Mouse (Mus musculus): ENCODE data around the gene Ndrg3. TPM values are rescaled to one million over a fixed set of nuclear protein-coding genes. Genes with fewer than 3 reads are reported as not detected.
"Not testable (repeated sequence)": the region's sequence is repeated elsewhere in the genome, so short reads cannot be mapped to it uniquely, and the experiment has no call there.

The Ndrg3 gene
- polyA plus RNA-seq, 1 experiment from 2014 or later, result 44.1 TPM

DNA sequence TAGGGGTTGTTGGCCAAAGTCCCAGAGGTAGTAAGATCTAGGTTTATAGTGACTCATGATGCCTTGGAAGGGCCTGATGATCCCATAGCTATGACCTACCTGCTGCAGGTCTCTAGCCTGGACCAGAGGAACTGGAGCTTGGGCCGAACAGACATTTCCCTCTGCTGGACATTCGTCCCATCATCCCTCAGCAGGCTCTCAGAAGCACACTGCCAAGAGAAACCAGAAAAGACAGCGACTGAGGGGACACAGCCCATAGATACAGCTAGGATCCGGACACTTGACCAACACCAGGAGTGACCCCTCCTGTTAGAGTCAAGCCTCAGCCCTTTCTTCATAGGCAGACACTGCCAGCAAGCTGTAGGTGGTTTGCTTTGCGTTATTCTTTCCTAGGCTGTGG is 68.8 kb downstream of the Ndrg3 start:
- 83% methylated on average over 5 of the region's 5 CpGs for WGBS
- Histone ChIP-seq H3K9ac (ENCODE audit: low read depth, low read length) (no peak overlapping the region), H3K4me3 (ENCODE audit: low read length) (no peak overlapping the region), H3K27me3 (ENCODE audit: control insufficient read depth, insufficient read depth, low read length) (no peaks in the 10 kb centered on the region), H3K36me3 (ENCODE audit: control insufficient read depth, insufficient read depth, low read length) (no peaks in the 10 kb centered on the region), H3K4me2 (replicated peaks; ENCODE audit: low read depth, low read length) (no peak overlapping the region), H3K4me1 (ENCODE audit: control insufficient read depth, insufficient read depth, low read length) (no peaks in the 10 kb centered on the region), H3K9me3 (ENCODE audit: control insufficient read depth, low read length) (no peaks in the 10 kb centered on the region), H3K27ac (ENCODE audit: low read depth, low read length) (no peak overlapping the region)
- no peak for ATAC-seq (ENCODE audit: low FRiP score, low TSS enrichment)

DNA sequence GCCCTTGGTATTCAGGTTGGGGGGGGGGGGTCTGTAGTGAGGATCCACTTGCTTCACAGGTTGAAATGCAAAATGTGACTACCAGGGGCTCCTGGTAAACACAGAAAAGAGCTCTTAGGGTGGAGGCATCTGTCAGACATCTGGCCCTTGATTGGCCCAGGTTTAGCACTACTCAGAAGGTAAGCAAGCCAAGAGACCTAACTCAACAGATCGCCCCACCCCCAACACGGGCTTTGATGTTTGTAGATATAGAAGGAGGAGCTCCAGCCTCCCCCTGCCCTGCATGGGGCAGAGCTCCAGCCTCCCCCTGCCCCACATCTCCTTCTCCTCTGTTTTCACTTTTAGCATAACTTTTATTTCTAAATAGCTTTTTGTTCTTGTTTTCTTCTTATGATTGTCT is 72.1 kb downstream of the Ndrg3 start:
- no peak for ATAC-seq (ENCODE audit: low FRiP score, low TSS enrichment)

DNA sequence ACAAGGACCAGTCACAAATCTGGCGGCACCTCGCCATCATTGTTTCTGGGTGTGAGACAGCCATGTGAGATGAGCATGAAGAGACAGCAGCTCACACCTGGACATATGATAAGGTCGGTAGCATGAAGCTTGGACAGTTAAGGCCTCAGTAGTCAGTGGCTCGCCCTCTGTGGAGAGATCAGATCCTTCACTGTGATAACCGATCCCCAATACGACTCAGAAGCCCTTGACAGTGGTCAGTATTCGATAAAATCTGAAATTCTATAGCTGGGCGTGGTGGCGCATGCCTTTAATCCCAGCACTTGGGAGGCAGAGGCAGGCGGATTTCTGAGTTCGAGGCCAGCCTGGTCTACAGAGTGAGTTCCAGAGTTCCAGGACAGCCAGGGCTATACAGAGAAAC is 72.7 kb downstream of the Ndrg3 start:
- WGBS, result 87% methylated on average over 11 of the region's 11 CpGs
- H3K36me3 ChIP-seq (ENCODE audit: control insufficient read depth, insufficient read depth, low read length); H3K27ac ChIP-seq (ENCODE audit: low read depth, low read length); H3K9me3 ChIP-seq (ENCODE audit: control insufficient read depth, low read length); H3K4me2 ChIP-seq (replicated peaks; ENCODE audit: low read depth, low read length); ATAC-seq (ENCODE audit: low FRiP score, low TSS enrichment); H3K9ac ChIP-seq (ENCODE audit: low read depth, low read length); H3K27me3 ChIP-seq (ENCODE audit: control insufficient read depth, insufficient read depth, low read length); H3K4me1 ChIP-seq (ENCODE audit: control insufficient read depth, insufficient read depth, low read length); H3K4me3 ChIP-seq (ENCODE audit: low read length): not testable (repeated sequence)

More for the DNA sequence above, 72.1 kb downstream of the Ndrg3 start:
- WGBS, result 63% methylated on average over 2 of the region's 2 CpGs
- H3K36me3 ChIP-seq (ENCODE audit: control insufficient read depth, insufficient read depth, low read length), result no peaks in the 10 kb centered on the region
- no peak overlapping the region for H3K4me3 ChIP-seq (ENCODE audit: low read length)
- H3K27ac ChIP-seq (ENCODE audit: low read depth, low read length), result no peak overlapping the region
- no peak overlapping the region for H3K9ac ChIP-seq (ENCODE audit: low read depth, low read length)
- H3K4me1 ChIP-seq (ENCODE audit: control insufficient read depth, insufficient read depth, low read length), result no peaks in the 10 kb centered on the region
- no peaks in the 10 kb centered on the region for H3K9me3 ChIP-seq (ENCODE audit: control insufficient read depth, low read length)
- no peak overlapping the region for H3K4me2 ChIP-seq (replicated peaks; ENCODE audit: low read depth, low read length)
- H3K27me3 ChIP-seq (ENCODE audit: control insufficient read depth, insufficient read depth, low read length), result no peaks in the 10 kb centered on the region

DNA sequence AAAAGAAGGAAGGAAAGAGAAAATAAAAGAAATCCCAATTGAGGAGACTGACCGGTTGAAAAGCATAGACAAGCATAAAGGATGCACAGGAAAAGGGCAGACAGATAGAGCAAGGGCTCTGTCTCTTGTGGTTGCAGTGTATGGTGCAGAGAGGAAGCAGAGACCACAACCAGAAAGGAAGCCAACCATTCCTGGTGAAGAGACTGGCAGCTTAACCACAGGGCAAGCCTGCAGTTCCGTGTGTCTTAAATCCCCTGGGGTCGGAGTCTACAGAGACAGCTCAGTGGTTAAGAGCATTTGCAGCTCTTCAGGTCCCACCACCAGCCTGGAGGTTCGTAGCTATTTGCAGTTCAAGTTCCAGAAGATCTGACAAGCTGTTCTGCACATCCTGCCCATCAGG is 73.3 kb downstream of the Ndrg3 start:
- WGBS, result 68% methylated on average over 4 of the region's 4 CpGs
- Histone ChIP-seq H3K4me2 (replicated peaks; ENCODE audit: low read depth, low read length) (no peak overlapping the region), H3K9me3 (ENCODE audit: control insufficient read depth, low read length) (no peaks in the 10 kb centered on the region), H3K9ac (ENCODE audit: low read depth, low read length) (no peak overlapping the region), H3K27me3 (ENCODE audit: control insufficient read depth, insufficient read depth, low read length) (no peaks in the 10 kb centered on the region), H3K4me1 (ENCODE audit: control insufficient read depth, insufficient read depth, low read length) (no peaks in the 10 kb centered on the region), H3K36me3 (ENCODE audit: control insufficient read depth, insufficient read depth, low read length) (no peaks in the 10 kb centered on the region), H3K4me3 (ENCODE audit: low read length) (no peak overlapping the region), H3K27ac (ENCODE audit: low read depth, low read length) (no peak overlapping the region)
- ATAC-seq (ENCODE audit: low FRiP score, low TSS enrichment), result no peak

DNA sequence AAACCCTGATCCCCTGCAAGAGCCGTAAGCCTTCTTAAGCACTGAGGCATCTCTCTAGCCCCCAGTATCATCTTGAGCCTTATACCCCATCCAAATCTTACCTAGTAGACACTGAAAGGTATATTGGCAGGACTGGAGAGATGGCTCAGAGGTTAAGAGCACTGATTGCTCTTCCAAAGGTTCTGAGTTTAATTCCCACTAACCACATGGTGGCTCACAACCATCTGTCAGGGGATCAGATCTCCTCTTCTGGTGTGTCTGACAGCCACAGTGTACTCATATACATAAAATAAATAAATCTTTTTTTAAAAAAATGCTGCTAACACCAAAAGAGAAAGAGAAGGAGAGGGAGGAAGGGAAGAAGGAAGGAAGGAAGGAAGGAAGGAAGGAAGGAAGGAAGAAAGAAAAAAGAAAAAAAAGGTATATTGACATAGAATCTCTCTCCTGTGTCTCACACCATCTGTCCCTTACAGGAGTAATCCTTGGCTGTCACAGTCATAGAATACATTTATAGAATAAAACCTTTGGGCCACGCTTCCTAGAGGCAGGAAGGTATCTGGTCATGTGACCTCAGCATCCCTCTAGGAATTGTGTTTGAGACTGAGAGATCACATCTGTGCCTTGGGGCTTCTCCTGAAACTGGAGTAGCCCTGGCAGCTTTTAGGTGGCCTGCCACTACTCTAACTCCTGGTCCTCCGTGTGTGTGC is 75.3 kb downstream of the Ndrg3 start:
- H3K4me1 ChIP-seq (ENCODE audit: control insufficient read depth, insufficient read depth, low read length), result no peaks in the 10 kb centered on the region
- no peak for ATAC-seq (ENCODE audit: low FRiP score, low TSS enrichment)
- 82% methylated on average over 3 of the region's 3 CpGs for WGBS

DNA sequence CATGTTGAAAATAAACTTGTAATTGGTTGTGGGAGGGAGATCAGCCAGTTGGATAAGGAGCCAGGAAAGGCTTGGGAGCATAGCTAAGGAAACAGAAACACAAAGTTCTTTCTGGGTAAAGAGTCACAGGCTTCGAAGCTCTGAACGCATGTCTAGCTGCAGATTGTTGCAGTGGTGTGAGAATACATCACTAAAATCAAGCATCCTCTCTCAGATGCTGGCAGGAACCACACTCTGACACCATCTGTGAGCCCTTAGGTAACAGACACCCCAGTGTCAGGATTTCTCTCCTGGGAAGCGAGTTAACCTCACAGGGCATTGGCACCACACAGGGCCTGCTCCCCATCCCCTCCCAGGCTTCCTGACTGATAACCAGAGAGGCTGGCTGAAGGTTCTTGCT is 76.3 kb downstream of the Ndrg3 start:
- no peak overlapping the region for H3K27ac ChIP-seq (ENCODE audit: low read depth, low read length)
- H3K36me3 ChIP-seq (ENCODE audit: control insufficient read depth, insufficient read depth, low read length), result no peaks in the 10 kb centered on the region
- no peak overlapping the region for H3K4me3 ChIP-seq (ENCODE audit: low read length)
- H3K4me1 ChIP-seq (ENCODE audit: control insufficient read depth, insufficient read depth, low read length), result no peaks in the 10 kb centered on the region
- ATAC-seq (ENCODE audit: low FRiP score, low TSS enrichment), result no peak
- H3K9ac ChIP-seq (ENCODE audit: low read depth, low read length), result no peak overlapping the region
- no peak overlapping the region for H3K4me2 ChIP-seq (replicated peaks; ENCODE audit: low read depth, low read length)
- H3K9me3 ChIP-seq (ENCODE audit: control insufficient read depth, low read length), result no peaks in the 10 kb centered on the region
- no peaks in the 10 kb centered on the region for H3K27me3 ChIP-seq (ENCODE audit: control insufficient read depth, insufficient read depth, low read length)
- 87% methylated on average over 3 of the region's 3 CpGs for WGBS

More for the DNA sequence above, 75.3 kb downstream of the Ndrg3 start:
- no peak overlapping the region for H3K27ac ChIP-seq (ENCODE audit: low read depth, low read length)
- no peak overlapping the region for H3K4me3 ChIP-seq (ENCODE audit: low read length)
- no peak overlapping the region for H3K4me2 ChIP-seq (replicated peaks; ENCODE audit: low read depth, low read length)
- no peaks in the 10 kb centered on the region for H3K36me3 ChIP-seq (ENCODE audit: control insufficient read depth, insufficient read depth, low read length)
- no peak overlapping the region for H3K9ac ChIP-seq (ENCODE audit: low read depth, low read length)
- H3K9me3 ChIP-seq (ENCODE audit: control insufficient read depth, low read length), result no peaks in the 10 kb centered on the region
- H3K27me3 ChIP-seq (ENCODE audit: control insufficient read depth, insufficient read depth, low read length), result no peaks in the 10 kb centered on the region

DNA sequence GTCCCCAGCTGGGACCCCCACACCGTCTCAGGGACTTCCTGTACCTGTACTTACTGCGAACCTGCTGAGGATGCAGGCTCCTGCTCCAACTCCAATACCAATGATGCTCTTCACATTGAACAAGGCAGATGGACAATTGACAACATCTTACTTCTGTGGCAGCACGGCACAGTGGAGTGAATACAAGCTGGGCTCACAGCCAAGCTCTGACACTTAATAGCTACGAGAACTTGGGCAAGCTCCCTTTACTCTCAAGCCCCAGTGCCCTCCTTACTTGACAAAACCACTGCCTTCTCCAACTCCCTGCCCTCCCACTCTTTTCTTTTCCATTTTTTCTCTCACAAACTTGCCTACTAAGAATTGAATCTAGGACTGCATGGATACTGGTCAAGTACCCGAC is 78.7 kb downstream of the Ndrg3 start:
- no peak for ATAC-seq (ENCODE audit: low FRiP score, low TSS enrichment)
- 70% methylated on average over 5 of the region's 5 CpGs for WGBS
- Histone ChIP-seq H3K4me1 (ENCODE audit: control insufficient read depth, insufficient read depth, low read length) (no peaks in the 10 kb centered on the region), H3K36me3 (ENCODE audit: control insufficient read depth, insufficient read depth, low read length) (no peaks in the 10 kb centered on the region), H3K9ac (ENCODE audit: low read depth, low read length) (no peak overlapping the region), H3K4me2 (replicated peaks; ENCODE audit: low read depth, low read length) (no peak overlapping the region), H3K9me3 (ENCODE audit: control insufficient read depth, low read length) (no peaks in the 10 kb centered on the region), H3K27ac (ENCODE audit: low read depth, low read length) (no peak overlapping the region), H3K4me3 (ENCODE audit: low read length) (no peak overlapping the region), H3K27me3 (ENCODE audit: control insufficient read depth, insufficient read depth, low read length) (no peaks in the 10 kb centered on the region)

DNA sequence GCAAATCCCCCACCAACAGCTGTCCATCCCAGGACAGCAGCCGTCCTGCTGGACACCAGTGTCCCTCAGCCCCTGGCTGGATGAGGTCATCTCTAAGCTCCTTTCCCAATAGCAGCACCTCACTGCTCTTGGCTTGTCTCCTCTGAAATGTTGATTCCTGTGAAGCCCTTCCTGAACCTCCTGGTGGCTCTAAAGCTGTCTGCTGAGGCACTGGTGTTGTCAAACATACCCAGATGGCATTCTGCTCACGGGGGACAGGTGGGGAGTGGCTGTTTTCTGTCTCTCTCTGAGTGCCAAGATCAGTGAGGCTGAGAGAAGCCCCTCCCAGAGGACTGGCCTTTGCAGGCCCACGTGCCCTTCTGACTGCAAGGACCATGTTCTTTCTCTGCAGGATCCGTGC is 85.9 kb downstream of the Ndrg3 start:
- not testable (repeated sequence) for H3K9ac ChIP-seq (ENCODE audit: low read depth, low read length); H3K27ac ChIP-seq (ENCODE audit: low read depth, low read length); H3K4me2 ChIP-seq (replicated peaks; ENCODE audit: low read depth, low read length); H3K4me3 ChIP-seq (ENCODE audit: low read length); H3K36me3 ChIP-seq (ENCODE audit: control insufficient read depth, insufficient read depth, low read length); H3K27me3 ChIP-seq (ENCODE audit: control insufficient read depth, insufficient read depth, low read length); H3K4me1 ChIP-seq (ENCODE audit: control insufficient read depth, insufficient read depth, low read length); H3K9me3 ChIP-seq (ENCODE audit: control insufficient read depth, low read length); ATAC-seq (ENCODE audit: low FRiP score, low TSS enrichment)
- WGBS, result 25% methylated on average over 4 of the region's 4 CpGs

DNA sequence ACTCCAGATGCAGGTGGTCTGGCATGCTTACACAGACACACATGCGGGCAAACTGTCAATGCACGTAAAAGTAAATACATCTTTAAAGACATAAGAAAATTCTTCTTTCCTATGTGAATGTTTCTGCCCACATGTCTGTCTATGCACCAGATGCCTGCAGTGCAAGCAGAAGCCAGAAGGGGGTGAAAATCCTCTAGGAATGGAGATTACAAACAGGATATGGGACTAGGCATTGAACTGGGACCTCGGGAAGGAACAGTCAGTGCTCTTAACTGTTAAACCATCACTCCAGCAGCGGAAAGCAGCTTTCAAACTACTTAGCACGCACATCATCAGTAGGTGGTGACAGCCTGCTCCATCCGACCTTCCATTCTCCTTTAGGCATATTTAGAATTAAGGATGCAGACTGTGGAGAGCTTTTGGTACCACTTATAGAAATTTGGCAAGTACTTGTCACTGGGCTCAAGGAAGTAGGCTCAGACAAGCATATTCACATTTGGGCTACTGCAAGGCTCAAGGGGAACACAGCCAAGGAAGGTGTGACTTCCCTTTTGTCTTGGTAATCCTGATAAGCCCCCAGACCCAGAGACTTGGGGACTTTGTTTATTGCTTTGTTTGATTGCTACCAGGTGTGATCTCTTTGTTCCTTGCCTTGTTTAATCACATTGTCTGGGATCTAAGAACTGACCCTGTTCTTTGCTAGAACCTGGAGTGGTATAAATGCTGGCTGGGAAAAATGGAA is 86.7 kb downstream of the Ndrg3 start:
- 15% methylated on average over 6 of the region's 6 CpGs for WGBS

More for the DNA sequence above, 86.7 kb downstream of the Ndrg3 start:
- Histone ChIP-seq H3K4me1 (ENCODE audit: control insufficient read depth, insufficient read depth, low read length) (no peaks in the 10 kb centered on the region), H3K4me2 (replicated peaks; ENCODE audit: low read depth, low read length) (no peak overlapping the region), H3K27me3 (ENCODE audit: control insufficient read depth, insufficient read depth, low read length) (no peaks in the 10 kb centered on the region), H3K36me3 (ENCODE audit: control insufficient read depth, insufficient read depth, low read length) (no peaks in the 10 kb centered on the region), H3K9ac (ENCODE audit: low read depth, low read length) (no peak overlapping the region), H3K9me3 (ENCODE audit: control insufficient read depth, low read length) (no peaks in the 10 kb centered on the region), H3K4me3 (ENCODE audit: low read length) (no peak overlapping the region), H3K27ac (ENCODE audit: low read depth, low read length) (no peak overlapping the region)
- ATAC-seq (ENCODE audit: low FRiP score, low TSS enrichment), result no peak

Data from kidney, embryonic 14.5 days (tissue).